Comparison of ENCODE assay signal across 9 mouse cellular contexts in genomic region chr9:14866957-14867356, GRCm38 (mm10). TPM values are rescaled to one million over a fixed set of nuclear protein-coding genes. Genes with fewer than 3 reads are reported as not detected.
DNase-seq lines count a peak whose midpoint lies in the region; ATAC-seq and TF ChIP-seq lines count a peak whose summit lies in the region.
"Had no signal": no experiment of that assay in that cellular context is flagged by ENCODE, and none has a peak within 500 bp of the region (broad histone marks: within the 10 kb centered on the region; RNA-seq: fewer than 3 reads in every experiment).

No protein-coding gene starts in this region.

- DNase-seq in limb, embryonic 11.5 days (ENCODE audit: low spot score) = peak; percentile 55
- DNase-seq in limb, embryonic 10.5 days (ENCODE audit: low spot score) = no peak
- peak; percentile 34 for DNase-seq in adrenal gland, adult 2 months
- DNase-seq in forebrain, postnatal 0 days = peak; percentile 49
- DNase-seq in kidney, postnatal 4 days = peak; percentile 78 to 83
- peak; percentile 19 for DNase-seq in lung, postnatal 25 days (ENCODE audit: low spot score)
- peak; percentile 74 for DNase-seq in right cerebral cortex, postnatal 14 days
- no peak for DNase-seq in urinary bladder, postnatal 10 days (ENCODE audit: low spot score)

- H3K36me3 ChIP-seq in limb, embryonic 11.5 days (ENCODE audit: control insufficient read depth, insufficient read depth, low read length) = no peaks in the 10 kb centered on the region
- H3K36me3 ChIP-seq in limb, embryonic 10.5 days = no peaks in the 10 kb centered on the region
- no peaks in the 10 kb centered on the region for H3K36me3 ChIP-seq in forebrain, postnatal 0 days (ENCODE audit: insufficient read depth)

- no peaks in the 10 kb centered on the region for H3K9me3 ChIP-seq in limb, embryonic 11.5 days (ENCODE audit: control insufficient read depth, low read length)
- H3K9me3 ChIP-seq in limb, embryonic 10.5 days (replicated peaks) = no peaks in the 10 kb centered on the region
- H3K9me3 ChIP-seq in forebrain, postnatal 0 days (ENCODE audit: low read length) = no peaks in the 10 kb centered on the region

- no peak overlapping the region for H3K4me2 ChIP-seq in limb, embryonic 11.5 days (ENCODE audit: low read depth, severe bottlenecking)
- H3K4me2 ChIP-seq in forebrain, postnatal 0 days (ENCODE audit: low read depth) = no peak overlapping the region

- WGBS in limb, embryonic 11.5 days = 35% methylated on average over 7 of the region's 7 CpGs
- WGBS in limb, embryonic 10.5 days = 45% methylated on average over 7 of the region's 7 CpGs
- WGBS in forebrain, postnatal 0 days = 32% methylated on average over 7 of the region's 7 CpGs

- H3K4me1 ChIP-seq in limb, embryonic 11.5 days (ENCODE audit: control insufficient read depth, insufficient read depth, low read length) = no peaks in the 10 kb centered on the region
- H3K4me1 ChIP-seq in limb, embryonic 10.5 days = peaks cover 1% of the 10 kb centered on the region
- H3K4me1 ChIP-seq in forebrain, postnatal 0 days (ENCODE audit: insufficient read depth) = peaks cover 4% of the 10 kb centered on the region; the same call in 1 of the 2 replicates

- ATAC-seq in limb, embryonic 11.5 days (ENCODE audit: insufficient number of reproducible peaks, low FRiP score, low TSS enrichment, low read depth) = no peak
- peak; percentile 79 for ATAC-seq in forebrain, postnatal 0 days

- no peaks in the 10 kb centered on the region for H3K27me3 ChIP-seq in limb, embryonic 11.5 days (ENCODE audit: control insufficient read depth, insufficient read depth, low read length)
- peaks cover 10% of the 10 kb centered on the region for H3K27me3 ChIP-seq in limb, embryonic 10.5 days (ENCODE audit: low read depth, poor library complexity, severe bottlenecking)
- H3K27me3 ChIP-seq in forebrain, postnatal 0 days (ENCODE audit: insufficient read depth, low read length) = no peaks in the 10 kb centered on the region

- peak; percentile 84 for TF ChIP-seq CTCF in forebrain, postnatal 0 days (IDR thresholded peaks at IDR 0.05; ENCODE audit: low read depth)

- no peak overlapping the region for H3K9ac ChIP-seq in limb, embryonic 11.5 days (ENCODE audit: low read length)
- H3K9ac ChIP-seq in forebrain, postnatal 0 days = no peak overlapping the region

- no peak overlapping the region for H3K4me3 ChIP-seq in limb, embryonic 11.5 days (ENCODE audit: low read depth, low read length)
- no peak overlapping the region for H3K4me3 ChIP-seq in limb, embryonic 10.5 days
- no peak overlapping the region for H3K4me3 ChIP-seq in forebrain, postnatal 0 days (ENCODE audit: low read depth, low read length)

- H3K27ac ChIP-seq in limb, embryonic 11.5 days (replicated peaks; ENCODE audit: low read depth, low read length) = no peak overlapping the region; the same call in 1 of the 2 replicates
- H3K27ac ChIP-seq in limb, embryonic 10.5 days = no peak overlapping the region
- no peak overlapping the region for H3K27ac ChIP-seq in forebrain, postnatal 0 days (ENCODE audit: low read depth, low read length)

RNA-seq across cellular contexts. Expression of gene Gpr83, which starts 6.9 kb away (rescaled TPM):
- polyA plus RNA-seq in limb, embryonic 11.5 days (2014; fragmentation: Nextera tagmentation; extraction: Ambion mirVana) = 0.05 TPM in 1 of 2 replicates, not detected in the other
- polyA plus RNA-seq in limb, embryonic 10.5 days (2016; fragmentation: Nextera tagmentation; extraction: Ambion mirVana) = 0.08 TPM in 1 of 2 replicates, not detected in the other
- not detected for total RNA-seq in adrenal gland, adult 2 months (2021)
- 0.20 and 0.31 TPM in 2 replicates for polyA plus RNA-seq in adrenal gland, adult 2 months (2012; rRNA removed)
- 1.8 and 4.0 TPM in 2 replicates for total RNA-seq in forebrain, postnatal 0 days (2014; rRNA removed)
- 2.6 and 2.7 TPM in 2 replicates for polyA plus RNA-seq in forebrain, postnatal 0 days (2015; fragmentation: Nextera tagmentation; extraction: Ambion mirVana)

RNA-seq across cellular contexts. Expression of gene Izumo1r, which starts 36.8 kb away (rescaled TPM):
- polyA plus RNA-seq in limb, embryonic 11.5 days (2014; fragmentation: Nextera tagmentation; extraction: Ambion mirVana) = 0.16 TPM in 1 of 2 replicates, not detected in the other
- polyA plus RNA-seq in limb, embryonic 10.5 days (2016; fragmentation: Nextera tagmentation; extraction: Ambion mirVana) = 0.20 TPM in 1 of 2 replicates, not detected in the other
- total RNA-seq in adrenal gland, adult 2 months (2021) = not detected
- polyA plus RNA-seq in adrenal gland, adult 2 months (2012; rRNA removed) = 0.17 TPM in 1 of 2 replicates, not detected in the other
- total RNA-seq in forebrain, postnatal 0 days (2014; rRNA removed) = not detected in 2 replicates
- polyA plus RNA-seq in forebrain, postnatal 0 days (2015; fragmentation: Nextera tagmentation; extraction: Ambion mirVana) = not detected in 2 replicates
- polyA plus RNA-seq: liver, embryonic 16.5 days had no signal

Comparison
In these comparisons a context has a peak if more than half of its experiments do, and no peak if none do; other contexts are left out.
1. DNase-seq: peak in limb, embryonic 11.5 days (single experiment), adrenal gland, adult 2 months (single experiment), forebrain, postnatal 0 days (single experiment), kidney, postnatal 4 days (2 of 2), lung, postnatal 25 days (single experiment) and right cerebral cortex, postnatal 14 days (single experiment); none in limb, embryonic 10.5 days (single experiment) and urinary bladder, postnatal 10 days (single experiment).